Mouse (Mus musculus) C2C12 (cell line): Measurements from ENCODE around the gene Gm20683.

Source experiments
- CEBPB ChIP-seq: IDR thresholded peaks from one replicate; pipeline ENCODE4 v1.6.1; 2011; ENCODE audit warnings: low read depth, mild to moderate bottlenecking, control low read depth, moderate library complexity
- CTCF ChIP-seq: IDR thresholded peaks from one replicate; pipeline ENCODE4 v1.5.1; 2011; ENCODE audit not compliant: control insufficient read depth, insufficient read depth, insufficient read length
- FOSL1 ChIP-seq: IDR thresholded peaks from one replicate; pipeline ENCODE4 v1.8.0; 2011; ENCODE audit warnings: mild to moderate bottlenecking, low read length; ENCODE audit not compliant: poor library complexity, insufficient read depth, severe bottlenecking
- MAX ChIP-seq: IDR thresholded peaks from one replicate; pipeline ENCODE4 v1.6.1; 2011; ENCODE audit warnings: mild to moderate bottlenecking, control low read depth
- MYOD1 ChIP-seq: IDR thresholded peaks from one replicate; pipeline ENCODE4 v1.6.1; 2011; ENCODE audit warnings: low read depth; ENCODE audit not compliant: control insufficient read depth, insufficient read length
- MYOG ChIP-seq: IDR thresholded peaks from one replicate; pipeline ENCODE4 v1.6.1; 2011; ENCODE audit not compliant: control insufficient read depth, insufficient read length; ENCODE audit errors: extremely low read depth
- USF1 ChIP-seq: IDR thresholded peaks from one replicate; pipeline ENCODE4 v1.6.1; 2011; ENCODE audit warnings: low read depth, mild to moderate bottlenecking, control low read depth, moderate library complexity

- TF ChIP-seq CTCF = no peak
- no peak for TF ChIP-seq USF1
- TF ChIP-seq MAX = no peak
- no peak for TF ChIP-seq MYOG
- TF ChIP-seq MYOD1 = no peak
- no peak for TF ChIP-seq CEBPB
- TF ChIP-seq FOSL1 = no peak
Measured at GRCm38 (mm10) chr17:25867509-25867835, 25.9 kb upstream of the Gm20683 start.
